Mouse (Mus musculus) fibroblast of lung, adult 2 months (primary cell): ENCODE results near the gene Bcl2l2.

Source experiments
- DNase-seq: peaks from one replicate; pipeline ENCODE4 v3.0.0-alpha.2; 2011; ENCODE audit warnings: low read depth

Bcl2l2 gene

DNA sequence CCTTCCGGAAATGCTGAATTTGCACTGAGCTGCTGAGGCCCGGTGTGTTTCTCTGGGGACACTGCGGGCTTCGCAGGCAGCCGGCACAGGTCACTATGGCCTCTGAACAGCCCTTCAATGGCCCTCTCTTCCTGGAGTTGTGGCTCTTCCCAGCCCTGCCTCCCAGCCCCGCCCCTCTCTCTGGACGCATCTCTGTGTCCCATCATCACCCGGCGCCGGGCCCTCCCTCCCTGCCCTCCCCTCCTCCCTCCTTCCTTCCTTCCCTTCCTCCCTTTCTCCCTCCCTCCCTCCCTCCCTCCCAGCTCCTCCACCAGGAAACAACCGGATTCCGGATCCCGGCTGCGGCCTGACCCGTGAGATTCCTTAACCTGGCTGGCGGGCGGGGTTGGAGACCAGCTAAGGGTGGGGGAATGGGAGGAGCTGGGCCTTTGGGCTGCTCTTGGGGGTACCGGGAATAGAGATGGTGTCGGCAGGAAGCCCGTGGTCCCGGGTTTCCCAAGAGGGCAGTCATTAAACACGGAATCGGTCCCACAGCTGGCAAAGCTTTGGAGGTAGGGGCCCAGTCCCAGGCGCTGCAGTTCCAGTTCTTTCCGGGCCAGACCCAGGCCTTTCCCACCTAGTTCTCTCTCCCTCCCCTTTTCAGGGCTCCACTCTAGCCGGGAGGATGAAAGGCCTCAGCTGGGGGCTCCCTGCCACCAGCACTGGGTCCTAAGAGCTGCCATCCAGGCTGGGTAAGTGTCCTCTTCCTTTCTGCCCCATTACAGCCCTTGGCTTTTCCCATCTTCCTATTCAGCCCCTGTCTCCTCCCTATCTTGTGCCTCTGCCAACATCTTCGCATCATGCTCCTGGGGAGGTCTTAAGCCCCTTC, at the start of gene Bcl2l2, which contains the start of gene Gm20521:
Gene Bcl2l2 (plus strand): TSS at position 224 of the 868 bp plus-strand sequence.
Gene Gm20521 (plus strand): TSS at position 288 of the 868 bp plus-strand sequence.
- DNase-seq, result peak; percentile 70

DNA sequence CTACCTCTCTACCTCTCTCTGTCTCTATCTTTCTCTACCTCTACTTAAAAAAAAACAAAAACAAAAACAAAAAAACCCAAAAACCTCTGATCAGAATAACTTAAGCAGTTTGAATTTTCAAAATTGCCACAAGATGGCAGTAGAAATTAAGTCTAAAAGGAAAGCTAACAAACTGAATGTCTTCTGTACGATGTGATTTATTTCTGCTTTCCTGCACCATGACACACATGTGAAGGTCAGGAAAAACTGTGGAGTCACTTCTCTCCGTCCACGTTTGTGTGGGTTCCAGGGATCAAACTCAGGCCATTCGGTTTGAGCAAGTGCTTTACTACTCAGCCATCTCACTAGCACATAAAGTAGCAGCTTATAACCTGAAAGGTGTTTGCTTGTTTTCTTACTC, 39.7 kb upstream of the Bcl2l2 start:
- DNase-seq, result no peak

DNA sequence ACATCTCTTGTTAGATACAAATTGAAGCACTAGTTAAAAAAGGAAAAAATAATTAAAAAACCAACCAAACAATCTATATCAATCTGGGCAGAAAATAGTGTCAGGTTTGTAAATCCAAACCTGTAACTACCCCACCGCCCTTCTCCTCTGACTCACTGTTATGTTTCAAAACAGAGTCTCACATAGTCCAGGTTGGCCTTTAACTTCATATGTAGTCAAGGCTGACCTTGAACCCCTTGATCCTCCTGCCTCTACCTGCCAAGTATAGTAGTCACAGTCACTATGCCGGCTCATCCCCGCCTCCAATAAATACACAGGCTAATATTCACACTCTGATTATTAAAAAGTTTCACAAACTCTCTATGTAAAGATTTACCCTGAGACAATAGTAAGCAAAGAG, 27.5 kb upstream of the Bcl2l2 start:
- no peak for DNase-seq

GRCm38 (mm10) chr14:54856703-54857102, 26.5 kb upstream of the Bcl2l2 start:
- DNase-seq, result no peak

DNA sequence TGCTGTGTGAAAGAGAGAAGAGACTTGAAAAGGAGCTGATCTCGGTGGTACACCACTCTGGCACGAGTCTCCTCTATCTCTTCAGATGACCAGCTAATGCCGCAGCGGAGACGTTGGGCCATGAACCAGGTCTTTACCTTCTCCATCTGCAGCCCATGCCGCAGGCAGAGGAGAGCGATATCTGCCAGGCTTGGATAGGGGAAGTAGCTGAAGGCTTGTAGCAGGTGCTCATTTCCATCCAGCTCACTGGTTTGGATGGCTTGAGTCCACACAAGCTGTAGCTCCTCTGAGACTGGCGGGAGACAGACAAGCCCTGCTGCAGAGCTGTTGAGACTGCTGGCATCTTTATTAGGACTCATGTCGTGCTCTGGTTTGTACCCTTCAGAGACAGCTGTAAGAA, 25.3 kb upstream of the Bcl2l2 start:
- DNase-seq, result no peak

DNA sequence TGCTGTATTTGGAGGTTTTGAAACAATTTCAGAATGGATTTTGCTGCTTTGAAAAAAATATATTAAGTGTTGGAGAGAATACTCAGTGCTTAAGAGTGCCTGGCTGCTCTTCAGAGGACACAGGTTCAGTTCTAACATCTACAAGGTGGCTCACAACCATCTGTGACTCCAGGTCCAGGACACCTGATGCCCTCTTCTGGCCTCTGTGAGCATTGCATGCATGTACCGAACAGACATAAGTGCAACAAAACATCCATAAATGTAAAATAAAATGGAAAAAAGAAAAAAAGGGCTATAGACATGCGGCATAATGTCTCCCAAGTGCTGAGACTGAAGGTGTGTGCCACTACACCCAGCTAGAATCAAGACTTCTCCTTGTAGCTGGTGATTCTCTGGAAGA, 22.7 kb upstream of the Bcl2l2 start:
- DNase-seq, result no peak

GRCm38 (mm10) chr14:54863501-54864312, 19.5 kb upstream of the Bcl2l2 start:
- DNase-seq, result peak; percentile 76

DNA sequence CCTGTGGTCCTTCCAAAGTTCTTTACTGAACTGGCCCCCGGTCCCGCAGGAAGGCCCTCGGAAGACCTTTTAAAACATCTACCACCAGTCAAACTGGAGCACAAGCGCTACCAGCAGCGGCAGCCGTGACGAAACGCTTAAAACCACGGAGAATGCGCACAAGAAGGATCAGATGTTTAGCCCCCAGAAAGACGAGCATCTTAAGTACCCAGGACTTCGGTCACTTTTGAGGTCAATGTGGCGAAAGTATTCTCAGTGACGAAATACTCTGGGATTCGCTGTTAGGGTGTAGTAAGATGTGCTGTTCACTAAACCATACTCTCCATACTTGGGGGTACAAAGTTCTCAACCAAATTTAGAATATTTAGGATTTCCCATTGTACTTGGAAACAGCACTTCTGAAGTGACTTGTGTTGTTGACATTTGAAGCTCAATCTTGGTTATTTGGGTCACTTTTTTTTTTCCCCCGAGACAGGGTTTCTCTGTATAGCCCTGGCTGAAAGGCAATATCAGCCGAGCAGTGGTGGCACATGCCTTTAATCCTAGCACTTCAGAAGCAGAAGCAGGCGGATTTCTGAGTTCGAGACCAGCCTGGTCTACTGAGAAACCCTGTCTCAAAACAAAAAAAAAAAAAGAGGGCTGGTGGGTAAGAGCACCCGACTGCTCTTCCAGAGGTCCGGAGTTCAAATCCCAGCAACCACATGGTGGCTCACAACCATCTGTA, 18.7 kb upstream of the Bcl2l2 start:
- no peak for DNase-seq

GRCm38 (mm10) chr14:54865626-54866025, 17.6 kb upstream of the Bcl2l2 start:
- no peak for DNase-seq

DNA sequence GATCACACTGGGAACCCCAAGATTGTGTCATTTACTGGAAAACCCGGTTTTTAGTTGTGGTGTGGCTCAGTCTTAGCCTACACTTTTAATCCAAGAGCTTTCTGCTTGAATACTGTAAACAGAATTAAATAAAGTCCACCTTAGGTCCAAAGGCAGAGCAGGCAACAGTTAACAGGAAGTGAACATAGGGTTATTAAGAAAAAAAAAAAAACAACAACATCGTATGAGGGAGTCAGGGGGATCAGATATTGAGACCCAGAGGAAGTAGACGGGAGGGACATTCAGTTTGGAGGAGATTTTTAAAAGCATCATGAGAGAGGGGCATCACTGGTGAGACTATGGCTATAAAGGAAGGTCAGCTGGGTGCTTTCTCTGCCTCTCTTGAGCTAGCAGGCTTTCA, 16.9 kb upstream of the Bcl2l2 start:
- no peak for DNase-seq

DNA sequence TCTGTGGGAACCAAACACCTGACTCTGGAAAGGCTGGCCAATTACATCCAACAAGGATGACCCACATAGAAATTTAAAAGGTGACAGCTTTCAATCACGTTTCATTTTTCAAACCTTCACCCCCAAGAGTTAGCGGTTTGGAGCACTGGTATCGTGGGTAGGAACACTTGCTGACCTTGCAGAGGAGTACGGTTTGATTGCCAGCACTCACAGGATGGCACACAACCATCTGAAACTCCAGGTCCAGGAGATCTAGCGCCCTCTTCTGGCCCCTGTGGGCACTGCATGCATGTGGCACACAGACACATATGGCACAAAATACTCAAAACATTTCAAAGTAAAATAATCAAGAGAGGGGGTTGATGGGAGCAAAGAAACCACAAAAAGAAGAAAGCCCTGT, 16.2 kb upstream of the Bcl2l2 start:
- no peak for DNase-seq

DNA sequence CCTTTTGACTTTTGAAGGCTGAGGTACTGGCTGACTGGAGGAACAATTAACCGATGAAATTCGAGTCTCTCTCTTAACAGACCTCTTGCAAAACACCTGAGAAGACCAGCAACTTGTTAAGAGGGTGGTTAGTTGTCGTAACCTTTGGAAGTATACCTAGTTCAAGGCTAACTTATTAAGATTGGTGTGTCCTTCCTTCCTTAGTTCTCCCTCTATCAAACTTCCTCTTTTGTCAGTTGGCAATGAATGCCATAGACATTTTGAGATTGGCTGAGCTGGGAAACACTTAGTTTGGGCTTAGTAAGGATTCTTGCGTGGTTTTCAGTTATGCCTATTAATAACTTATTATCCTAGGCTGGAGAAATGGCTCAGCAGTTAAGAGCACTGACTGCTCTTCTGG, 15.2 kb upstream of the Bcl2l2 start:
- no peak for DNase-seq

- DNase-seq, result no peak
These were observed 12.3 kb upstream of the Bcl2l2 start, which contains the start of gene Homez for GRCm38 (mm10) chr14:54870861-54871260. TSS of gene Homez (minus strand) at chr14:54870961.

DNA sequence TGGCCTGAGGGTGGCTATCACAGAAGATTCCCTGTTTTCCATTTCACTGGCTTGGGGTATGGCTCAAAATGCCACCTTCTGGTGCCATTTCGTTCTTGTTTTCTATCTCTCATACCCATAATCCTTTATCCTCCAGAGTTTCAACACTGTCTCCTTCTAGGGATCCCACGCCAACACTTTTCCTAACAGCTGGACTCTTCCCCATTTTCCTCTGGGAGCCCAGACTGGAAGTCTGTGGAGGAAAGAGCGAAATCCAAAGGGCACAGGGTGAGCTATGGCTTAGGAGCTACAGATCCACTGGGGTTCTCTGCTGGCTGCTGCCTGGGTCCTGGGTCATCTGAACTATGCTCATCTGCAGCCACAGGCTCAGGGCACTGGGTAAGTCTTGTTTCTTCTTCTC, 9.0 kb upstream of the Bcl2l2 start:
- no peak for DNase-seq

DNA sequence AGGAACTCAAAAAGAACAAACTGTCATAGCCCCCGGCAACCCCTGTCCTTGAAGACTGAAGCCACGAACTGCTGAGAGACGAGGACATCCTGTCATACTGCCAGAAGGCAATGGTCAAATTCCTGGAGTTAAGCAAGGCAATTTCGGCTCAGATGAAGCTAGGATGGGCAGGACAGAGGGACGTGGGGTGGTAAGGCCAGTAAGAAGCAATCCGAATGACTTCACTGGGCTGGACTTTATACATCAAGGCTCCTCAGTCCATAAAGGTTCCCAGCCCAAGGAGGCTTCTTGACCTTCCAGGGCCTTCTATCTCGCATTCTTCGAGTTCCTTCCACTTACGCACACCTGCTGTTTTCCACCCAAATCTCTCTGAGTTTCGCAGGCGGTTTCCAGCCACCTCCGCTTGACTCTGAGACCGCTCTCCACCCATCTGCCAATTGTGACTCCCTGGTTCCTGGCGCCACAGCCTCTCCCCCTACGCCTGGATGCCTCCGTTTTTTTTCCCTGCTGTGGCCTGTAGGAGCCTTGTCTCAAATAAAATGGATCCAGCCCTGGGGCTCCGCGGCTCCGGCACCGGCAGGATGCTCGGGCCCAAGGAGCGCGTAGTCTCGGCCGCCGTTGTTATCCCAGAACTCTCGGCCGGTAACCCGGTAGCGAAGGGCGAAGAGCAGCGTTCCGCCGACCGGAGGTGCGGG, 7.2 kb upstream of the Bcl2l2 start:
- no peak for DNase-seq

GRCm38 (mm10) chr14:54876539-54877047, 6.6 kb upstream of the Bcl2l2 start:
- DNase-seq, result peak; percentile 56

DNA sequence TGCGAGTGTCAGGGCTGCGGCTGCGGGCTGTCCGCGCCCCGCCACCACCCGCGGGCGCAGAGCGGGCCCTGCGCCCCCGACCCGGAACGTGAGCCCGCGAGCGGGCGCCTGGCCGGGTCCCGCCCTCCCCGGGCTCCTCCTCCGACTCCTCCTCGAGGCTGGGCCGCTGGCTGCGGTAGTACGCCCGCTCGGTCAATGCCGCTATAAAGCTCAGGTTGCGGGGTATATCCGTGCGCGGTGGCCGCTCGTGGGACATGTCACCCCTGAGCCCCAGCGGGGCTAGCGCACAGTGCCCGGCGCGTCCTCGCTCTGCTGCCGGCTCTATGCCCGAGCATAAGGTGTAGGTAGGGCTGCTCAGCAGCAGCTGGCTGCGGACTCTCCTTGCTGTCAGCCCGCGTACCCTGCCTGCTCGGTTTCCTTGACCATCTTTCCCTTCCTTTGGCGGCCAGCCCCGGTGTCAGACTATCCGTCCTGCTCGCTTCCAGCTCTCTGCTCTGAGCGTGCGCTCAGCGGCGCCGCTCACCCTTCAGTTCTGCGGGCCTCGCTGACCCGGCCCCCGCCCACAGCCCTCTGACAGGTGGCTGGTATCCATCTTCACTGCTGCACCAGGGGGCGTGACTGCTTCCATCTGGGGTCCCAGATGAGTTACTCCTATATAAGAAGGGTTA, 6.0 kb upstream of the Bcl2l2 start, which contains the start of gene Ppp1r3e:
Gene Ppp1r3e (minus strand): TSS at position 503 of the 668 bp plus-strand sequence.
- DNase-seq, result no peak

DNA sequence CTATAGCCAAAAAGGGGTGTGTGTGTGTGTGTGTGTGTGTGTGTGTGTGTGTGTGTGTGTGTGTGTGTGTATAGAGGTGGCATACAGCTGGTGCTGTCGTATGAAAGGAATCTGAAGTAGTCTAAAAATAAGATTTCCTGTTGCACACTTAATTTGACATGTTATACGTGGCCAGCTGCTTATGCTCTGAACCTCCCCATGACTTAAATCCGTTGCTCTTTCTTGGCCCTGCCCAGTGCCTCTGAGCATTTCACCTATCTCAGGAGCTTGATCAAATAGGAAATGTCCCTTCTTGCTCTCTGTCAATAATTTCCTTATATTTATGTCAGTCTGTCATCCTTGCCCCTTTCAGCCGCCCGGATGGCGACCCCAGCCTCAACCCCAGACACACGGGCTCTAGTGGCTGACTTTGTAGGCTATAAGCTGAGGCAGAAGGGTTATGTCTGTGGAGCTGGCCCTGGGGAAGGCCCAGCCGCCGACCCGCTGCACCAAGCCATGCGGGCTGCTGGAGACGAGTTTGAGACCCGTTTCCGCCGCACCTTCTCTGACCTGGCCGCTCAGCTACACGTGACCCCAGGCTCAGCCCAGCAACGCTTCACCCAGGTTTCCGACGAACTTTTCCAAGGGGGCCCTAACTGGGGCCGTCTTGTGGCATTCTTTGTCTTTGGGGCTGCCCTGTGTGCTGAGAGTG, 990 bp downstream of the Bcl2l2 start:
- no peak for DNase-seq

GRCm38 (mm10) chr14:54885309-54885708, 2.1 kb downstream of the Bcl2l2 start:
- no peak for DNase-seq

GRCm38 (mm10) chr14:54892200-54892599, 9.0 kb downstream of the Bcl2l2 start, which contains the start of gene Pabpn1:
TSS of gene Pabpn1 (plus strand) at chr14:54892500.
- no peak for DNase-seq
